Mouse (Mus musculus) MEL (cell line): ENCODE data around the gene Hk2. TPM values are rescaled to one million over a fixed set of nuclear protein-coding genes. Genes with fewer than 3 reads are reported as not detected.
A peak's percentile ranks its signal among the peaks of the same experiment; 100 is the strongest.

Experiments
- DNase-seq: peaks from one replicate; pipeline ENCODE4 v3.0.0; 2011; ENCODE audit warnings: low read depth, low spot score
- H3K27ac ChIP-seq: 2 replicates; pipeline ENCODE4 v1.5.1; 2012; ENCODE audit warnings: low read depth, mild to moderate bottlenecking, control low read depth, low read length, moderate library complexity; ENCODE audit not compliant: control insufficient read depth
- H3K27me3 ChIP-seq, 2 experiments: fragments of 150-350 bp in 1 of 2; sonication (generic) in 1 of 2; 2 replicates each; pipeline ENCODE4 v1.6.1; 2012; ENCODE audit warnings: low read length in 2 of 2, mild to moderate bottlenecking in 2 of 2, improper control_type of control experiment in 1 of 2, moderate library complexity in 1 of 2; ENCODE audit not compliant: insufficient read depth in 2 of 2, control insufficient read depth in 1 of 2
- H3K36me3 ChIP-seq, 2 experiments: 2 replicates each; pipeline ENCODE4 v1.6.1; 2012 to 2014; ENCODE audit warnings: low read length in 2 of 2, improper control_type of control experiment in 1 of 2, inconsistent platforms in 1 of 2, mild to moderate bottlenecking in 1 of 2; ENCODE audit not compliant: insufficient read depth in 2 of 2, control insufficient read depth in 1 of 2
- H3K4me1 ChIP-seq, 2 experiments: fragments of 150-350 bp in 1 of 2; sonication (generic) in 1 of 2; 2 replicates each; pipeline ENCODE4 v1.6.1; 2012; ENCODE audit warnings: low read length in 2 of 2, improper control_type of control experiment in 1 of 2, mild to moderate bottlenecking in 1 of 2; ENCODE audit not compliant: insufficient read depth in 2 of 2, control insufficient read depth in 1 of 2
- H3K4me3 ChIP-seq, 2 experiments: fragments of 150-350 bp in 1 of 2; sonication (generic) in 1 of 2; 2 replicates each; pipeline ENCODE4 v1.5.1; 2012; ENCODE audit warnings: low read depth in 2 of 2, low read length in 2 of 2, mild to moderate bottlenecking in 2 of 2, moderate library complexity in 2 of 2, control low read depth in 1 of 2, improper control_type of control experiment in 1 of 2; ENCODE audit not compliant: control insufficient read depth in 1 of 2, insufficient read depth in 1 of 2
- H3K79me2 ChIP-seq: 2 replicates; pipeline ENCODE4 v1.6.1; 2012; ENCODE audit warnings: mild to moderate bottlenecking, low read length, moderate library complexity; ENCODE audit not compliant: control insufficient read depth, poor library complexity, insufficient read depth
- H3K9ac ChIP-seq: 2 replicates; pipeline ENCODE4 v1.6.1; 2012; ENCODE audit warnings: low read depth, mild to moderate bottlenecking, control low read depth, low read length, moderate library complexity; ENCODE audit not compliant: control insufficient read depth, poor library complexity, severe bottlenecking
- H3K9me3 ChIP-seq: fragments of 150-350 bp; sonication (generic); replicated peaks from 2 replicates; pipeline ENCODE4 v1.6.1; 2012; ENCODE audit warnings: mild to moderate bottlenecking, low read length, improper control_type of control experiment, moderate library complexity; ENCODE audit not compliant: insufficient read depth
- BHLHE40 ChIP-seq: IDR thresholded peaks from 2 replicates; pipeline ENCODE4 v1.6.1; 2012; ENCODE audit warnings: low read depth, mild to moderate bottlenecking, inconsistent platforms, low read length, improper control_type of control experiment, borderline replicate concordance
- CHD2 ChIP-seq: IDR thresholded peaks from 2 replicates; pipeline ENCODE4 v1.6.1; 2011; ENCODE audit warnings: low read length, improper control_type of control experiment
- CTCF ChIP-seq, 3 experiments: IDR thresholded peaks in 2 of 3; conservative IDR thresholded peaks in 1 of 3; 2 replicates each; pipeline ENCODE4 v1.5.1; 2011 to 2012; ENCODE audit warnings: low read length in 3 of 3, low read depth in 2 of 3, mild to moderate bottlenecking in 2 of 3, improper control_type of control experiment in 1 of 3, inconsistent platforms in 1 of 3, mixed read lengths in 1 of 3, moderate library complexity in 1 of 3; ENCODE audit not compliant: control insufficient read depth in 1 of 3, insufficient read depth in 1 of 3, poor library complexity in 1 of 3, severe bottlenecking in 1 of 3
- E2F4 ChIP-seq: IDR thresholded peaks from 2 replicates; pipeline ENCODE4 v1.6.1; 2011; ENCODE audit warnings: low read depth, low read length, improper control_type of control experiment, borderline replicate concordance
- GABPA ChIP-seq: IDR thresholded peaks from 2 replicates; pipeline ENCODE4 v1.6.1; 2012; ENCODE audit warnings: low read depth, mild to moderate bottlenecking, inconsistent platforms, low read length, improper control_type of control experiment, moderate library complexity
- MAZ ChIP-seq: IDR thresholded peaks from 2 replicates; pipeline ENCODE4 v1.6.1; 2012; ENCODE audit warnings: low read depth, mild to moderate bottlenecking, inconsistent platforms, low read length, improper control_type of control experiment
- MYC ChIP-seq: IDR thresholded peaks from 2 replicates; pipeline ENCODE4 v1.6.1; 2011; ENCODE audit warnings: low read depth, mild to moderate bottlenecking, low read length, improper control_type of control experiment, moderate library complexity
- NELFE ChIP-seq: IDR thresholded peaks from 2 replicates; pipeline ENCODE4 v1.6.1; 2011; ENCODE audit warnings: low read depth, low read length, improper control_type of control experiment
- POLR2AphosphoS5 ChIP-seq: IDR thresholded peaks from 2 replicates; pipeline ENCODE4 v1.6.1; 2012; ENCODE audit warnings: low read depth, borderline replicate concordance, mild to moderate bottlenecking, inconsistent platforms, low read length, moderate library complexity, mixed read lengths
- TAL1 ChIP-seq: IDR thresholded peaks from 2 replicates; pipeline ENCODE4 v1.6.1; 2012; ENCODE audit warnings: mild to moderate bottlenecking, inconsistent platforms, low read length, moderate library complexity, mixed read lengths
- TBP ChIP-seq: IDR thresholded peaks from 2 replicates; pipeline ENCODE4 v1.8.0; 2011; ENCODE audit warnings: low read depth, low read length, improper control_type of control experiment
- USF1 ChIP-seq: IDR thresholded peaks from 2 replicates; pipeline ENCODE4 v1.6.1; 2014; ENCODE audit warnings: low read depth, mild to moderate bottlenecking, inconsistent platforms, low read length, improper control_type of control experiment, moderate library complexity
- polyA plus RNA-seq, 2 experiments: library from polyadenylated mRNA; stranded (reverse) in 1 of 2; unstranded in 1 of 2; fragments of >175 nt in 1 of 2; fragments of >200 nt in 1 of 2; gene quantifications; 2 replicates each; pipeline versions ENCODE4 v1.2.1 to v1.2.4; 2012; ENCODE audit warnings: low replicate concordance in 2 of 2, low read depth in 1 of 2; ENCODE audit not compliant: insufficient read length in 2 of 2, insufficient read depth in 1 of 2, missing spikeins in 1 of 2
- total RNA-seq: library from RNA; depleted of rRNA; stranded (reverse); fragments of 300-350 nt; gene quantifications from 2 replicates; pipeline ENCODE4 v1.2.3, GENCODE M21; 2012

Hk2 gene
- total and polyA plus RNA-seq, 3 experiments: 44.2 to 51.6 TPM; not detected in 1

DNA sequence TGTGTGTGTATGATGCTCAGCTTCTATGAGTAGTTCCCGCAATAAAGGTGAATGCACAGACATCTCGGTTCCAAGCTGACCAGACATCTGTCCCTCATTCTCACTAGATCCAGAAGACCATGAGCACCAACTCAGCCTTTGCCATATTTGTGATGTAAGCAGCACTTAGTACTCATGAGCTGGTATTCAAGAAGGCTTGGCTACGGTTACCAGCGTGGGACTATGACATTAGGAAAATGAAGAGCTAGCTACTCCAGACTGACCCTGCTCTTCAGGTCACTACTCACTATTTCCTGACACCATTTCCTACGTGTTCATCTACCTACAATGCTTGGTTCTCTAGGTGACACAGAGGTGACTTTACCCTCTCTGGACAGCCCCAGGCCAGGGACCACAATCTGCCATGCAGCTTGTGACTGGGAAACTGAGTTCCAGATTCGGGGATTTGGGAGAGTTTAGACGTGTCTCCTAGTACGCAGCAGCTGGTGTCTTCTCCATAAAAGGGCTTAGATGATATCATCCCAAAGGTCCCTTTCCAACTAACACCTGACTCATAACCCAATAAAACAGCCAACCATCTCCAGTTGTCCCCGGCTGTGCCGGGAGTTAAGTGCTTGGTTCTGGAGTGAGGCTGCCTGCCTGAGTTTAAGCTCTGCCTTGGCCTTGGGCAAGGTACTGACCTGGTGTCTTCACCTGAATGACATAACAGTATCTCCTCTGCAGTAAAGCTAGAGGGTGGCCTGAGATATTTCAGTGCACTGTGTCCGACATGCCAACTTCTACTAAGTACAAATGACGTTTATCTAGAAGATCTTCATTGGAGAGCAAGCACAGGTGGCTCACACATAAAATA lies 6.3 kb downstream of the Hk2 start:
- peaks cover 1 to 62% of the 10 kb centered on the region in 2 experiments; a peak in 3 of 4 replicates for H3K36me3 ChIP-seq
- H3K79me2 ChIP-seq: peaks cover 85% of the 10 kb centered on the region
- TF ChIP-seq MYC (no peak), MAZ (no peak), POLR2AphosphoS5 (no peak)
- H3K27me3 ChIP-seq: no peaks in the 10 kb centered on the region
- peaks cover 32 to 62% of the 10 kb centered on the region in 2 experiments for H3K4me1 ChIP-seq
- no peak overlapping the region for H3K27ac ChIP-seq
- no peak overlapping the region for H3K4me3 ChIP-seq
- DNase-seq: no peak
- H3K9me3 ChIP-seq: no peaks in the 10 kb centered on the region
- H3K9ac ChIP-seq: no peak overlapping the region

DNA sequence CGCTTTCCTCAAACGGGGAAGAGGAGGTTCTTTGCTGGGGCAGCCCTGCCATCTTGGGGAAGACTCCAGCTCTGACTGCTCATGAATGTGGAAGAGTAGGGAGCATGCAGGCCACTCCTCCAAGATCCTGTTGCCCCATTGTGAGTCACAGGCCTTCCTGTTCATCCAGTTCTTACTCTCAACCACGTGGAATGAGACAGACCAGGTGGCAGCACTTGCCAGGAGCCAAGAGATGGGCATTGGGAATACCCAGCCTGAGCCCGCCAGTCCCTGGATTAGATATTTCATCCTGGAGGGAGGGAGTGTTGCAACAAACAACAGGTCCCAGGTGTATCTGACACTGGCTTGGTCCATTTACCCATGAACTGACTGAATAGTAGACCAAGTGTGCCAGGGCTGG lies 7.6 kb downstream of the Hk2 start:
- Histone ChIP-seq H3K36me3 (peaks cover 3 to 73% of the 10 kb centered on the region in 2 experiments; a peak in 3 of 4 replicates), H3K27ac (no peak overlapping the region), H3K4me3 (no peak overlapping the region), H3K9me3 (no peaks in the 10 kb centered on the region), H3K27me3 (no peaks in the 10 kb centered on the region), H3K4me1 (peaks cover 31 to 66% of the 10 kb centered on the region in 2 experiments), H3K9ac (no peak overlapping the region), H3K79me2 (peaks cover 83% of the 10 kb centered on the region)
- no peak for DNase-seq
- TF ChIP-seq CTCF (IDR thresholded peaks at IDR 0.05 in 2 of 3, conservative IDR thresholded peaks at IDR 0.05 in 1 of 3; ENCODE audit: control insufficient read depth in 1 of 3, insufficient read depth in 1 of 3, low read depth in 2 of 3, low read length in 3 of 3, poor library complexity in 1 of 3, severe bottlenecking in 1 of 3) (no peak), TAL1 (no peak)

DNA sequence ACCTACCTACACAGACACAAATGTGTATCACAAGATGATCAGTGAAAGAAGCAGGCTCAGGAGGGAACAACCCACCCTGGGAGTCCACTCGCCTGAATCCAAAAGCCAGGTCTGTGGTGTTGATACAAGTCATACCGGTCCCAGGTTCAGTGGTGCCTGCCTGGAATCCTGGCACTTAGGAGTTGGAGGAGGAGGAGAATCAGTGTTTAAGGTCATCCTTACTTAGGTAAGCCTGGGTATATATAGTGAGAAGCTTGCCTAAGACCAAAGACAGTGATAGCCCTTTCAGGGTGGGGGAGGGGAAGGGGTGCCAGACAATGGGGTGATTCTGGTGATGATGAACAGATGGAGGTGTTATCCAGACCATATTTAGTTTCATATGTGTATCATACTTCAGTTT lies 9.0 kb downstream of the Hk2 start:
- H3K27ac ChIP-seq: peak overlapping the region; percentile 98

More for the DNA sequence above, 9.0 kb downstream of the Hk2 start:
- Histone ChIP-seq H3K9ac (no peak overlapping the region; the same call in 1 of the 2 replicates), H3K79me2 (peaks cover 76% of the 10 kb centered on the region), H3K27me3 (no peaks in the 10 kb centered on the region), H3K4me1 (peaks cover 28 to 56% of the 10 kb centered on the region in 2 experiments), H3K9me3 (no peaks in the 10 kb centered on the region), H3K36me3 (peaks cover 3 to 61% of the 10 kb centered on the region in 2 experiments; a peak in 3 of 4 replicates), H3K4me3 (no peak overlapping the region; a peak in 1 of 4 replicates)
- DNase-seq: no peak
- TF ChIP-seq TBP: no peak
- TF ChIP-seq CHD2: no peak
- TF ChIP-seq GABPA: no peak
- TF ChIP-seq USF1: no peak
- no peak for TF ChIP-seq NELFE
- no peak for TF ChIP-seq MYC
- 0 out of 2 replicates have a peak, but pooled peaks have one; percentile 21 for TF ChIP-seq BHLHE40
- no peak for TF ChIP-seq E2F4
